In the genomic region with DNA sequence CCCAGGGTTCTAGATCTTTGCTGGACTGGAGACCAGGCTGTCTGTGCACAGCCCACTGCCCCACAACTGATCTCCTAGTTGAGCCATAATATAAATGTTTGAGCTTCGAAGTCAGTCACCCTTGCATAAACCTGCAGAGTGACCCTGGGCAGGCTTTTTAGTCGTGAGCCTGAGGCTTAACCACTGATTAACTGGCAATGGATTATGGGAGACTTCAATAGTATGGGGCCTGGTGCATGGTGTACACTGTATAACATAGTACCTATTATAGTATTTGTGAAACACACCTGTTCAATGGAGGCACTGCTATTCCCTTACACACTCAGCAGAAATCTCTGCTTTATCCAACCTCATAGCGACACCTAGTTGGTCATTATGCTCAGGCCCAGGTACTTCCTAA, we compare ENCODE assay signal across 22 mouse cellular contexts. TPM values are rescaled to one million over a fixed set of nuclear protein-coding genes. Genes with fewer than 3 reads are reported as not detected.
DNase-seq lines count a peak whose midpoint lies in the region; ATAC-seq lines count a peak whose summit lies in the region.
"Had no signal": no experiment of that assay in that cellular context is flagged by ENCODE, and none has a peak within 500 bp of the region (broad histone marks: within the 10 kb centered on the region; RNA-seq: fewer than 3 reads in every experiment).

No protein-coding gene starts in this region.

- H3K4me1 ChIP-seq in kidney, embryonic 16.5 days (ENCODE audit: insufficient read depth, low read length): no peaks in the 10 kb centered on the region
- H3K4me1 ChIP-seq in midbrain, embryonic 11.5 days (ENCODE audit: control insufficient read depth, insufficient read depth, low read length): no peaks in the 10 kb centered on the region
- H3K4me1 ChIP-seq in midbrain, embryonic 15.5 days: no peaks in the 10 kb centered on the region
- H3K4me1 ChIP-seq: embryonic facial prominence, embryonic 13.5 days; embryonic facial prominence, embryonic 15.5 days; forebrain, embryonic 10.5 days; forebrain, embryonic 12.5 days had no signal

- H3K4me2 ChIP-seq in kidney, embryonic 16.5 days (replicated peaks; ENCODE audit: low read depth, low read length): no peak overlapping the region
- H3K4me2 ChIP-seq in midbrain, embryonic 11.5 days: no peak overlapping the region
- no peak overlapping the region for H3K4me2 ChIP-seq in midbrain, embryonic 15.5 days
- H3K4me2 ChIP-seq: embryonic facial prominence, embryonic 13.5 days; embryonic facial prominence, embryonic 15.5 days; forebrain, embryonic 12.5 days had no signal

- H3K36me3 ChIP-seq in kidney, embryonic 16.5 days (ENCODE audit: insufficient read depth, low read length): peaks cover 11% of the 10 kb centered on the region
- H3K36me3 ChIP-seq in midbrain, embryonic 11.5 days (ENCODE audit: control insufficient read depth, insufficient read depth, low read length): peaks cover 3% of the 10 kb centered on the region
- peaks cover 10% of the 10 kb centered on the region; the same call in 1 of the 2 replicates for H3K36me3 ChIP-seq in midbrain, embryonic 15.5 days (replicated peaks)

- no peak overlapping the region for H3K4me3 ChIP-seq in kidney, embryonic 16.5 days (ENCODE audit: low read length)
- no peak overlapping the region for H3K4me3 ChIP-seq in midbrain, embryonic 11.5 days (ENCODE audit: low read depth, low read length)
- H3K4me3 ChIP-seq in midbrain, embryonic 15.5 days: no peak overlapping the region
- H3K4me3 ChIP-seq: embryonic facial prominence, embryonic 13.5 days; embryonic facial prominence, embryonic 15.5 days; erythroblast, embryonic 14.5 days; forebrain, embryonic 10.5 days; forebrain, embryonic 12.5 days had no signal

- no peaks in the 10 kb centered on the region; the same call in 1 of the 2 replicates for H3K9me3 ChIP-seq in kidney, embryonic 16.5 days (ENCODE audit: low read length)
- H3K9me3 ChIP-seq in midbrain, embryonic 11.5 days (ENCODE audit: control insufficient read depth, low read length): no peaks in the 10 kb centered on the region
- H3K9me3 ChIP-seq in midbrain, embryonic 15.5 days: no peaks in the 10 kb centered on the region
- H3K9me3 ChIP-seq: embryonic facial prominence, embryonic 13.5 days; embryonic facial prominence, embryonic 15.5 days; forebrain, embryonic 10.5 days; forebrain, embryonic 12.5 days had no signal

- ATAC-seq in kidney, embryonic 16.5 days (ENCODE audit: low FRiP score, low TSS enrichment): peak; percentile 73
- no peak for ATAC-seq in midbrain, embryonic 11.5 days (ENCODE audit: low FRiP score)
- ATAC-seq in midbrain, embryonic 15.5 days (replicated peaks): no peak
- ATAC-seq: forebrain, embryonic 14.5 days; forebrain, embryonic 16.5 days had no signal

- H3K9ac ChIP-seq in kidney, embryonic 16.5 days (replicated peaks; ENCODE audit: low read length): no peak overlapping the region
- H3K9ac ChIP-seq in midbrain, embryonic 11.5 days (ENCODE audit: low read length): no peak overlapping the region
- H3K9ac ChIP-seq in midbrain, embryonic 15.5 days: no peak overlapping the region
- H3K9ac ChIP-seq: embryonic facial prominence, embryonic 13.5 days; embryonic facial prominence, embryonic 15.5 days; forebrain, embryonic 12.5 days had no signal

- H3K27me3 ChIP-seq in kidney, embryonic 16.5 days (ENCODE audit: insufficient read depth, low read length): no peaks in the 10 kb centered on the region
- H3K27me3 ChIP-seq in midbrain, embryonic 11.5 days (ENCODE audit: control insufficient read depth, insufficient read depth, low read length): no peaks in the 10 kb centered on the region
- H3K27me3 ChIP-seq in midbrain, embryonic 15.5 days (replicated peaks): no peaks in the 10 kb centered on the region
- H3K27me3 ChIP-seq: embryonic facial prominence, embryonic 13.5 days; embryonic facial prominence, embryonic 15.5 days; forebrain, embryonic 12.5 days had no signal

- DNase-seq in kidney, postnatal 25 days: no peak
- peak; percentile 14 for DNase-seq in midbrain, embryonic 11.5 days (ENCODE audit: low spot score, missing footprints)
- DNase-seq: adrenal gland, adult 2 months; adrenal gland, postnatal 10 days; adrenal gland, postnatal 25 days; cerebellum, adult 11 months; cerebellum, adult 18-20 months; cerebellum, adult 8-10 months; cerebellum, adult 9-11 months; cerebellum, postnatal 14 days; cerebellum, postnatal 36 days; embryo, embryonic 11 days had no signal

- H3K27ac ChIP-seq in kidney, embryonic 16.5 days (ENCODE audit: low read length): peak overlapping the region; percentile 36; the same call in 1 of the 2 replicates
- H3K27ac ChIP-seq in midbrain, embryonic 11.5 days (ENCODE audit: low read depth, low read length): no peak overlapping the region
- no peak overlapping the region for H3K27ac ChIP-seq in midbrain, embryonic 15.5 days
- H3K27ac ChIP-seq: embryonic facial prominence, embryonic 13.5 days; embryonic facial prominence, embryonic 15.5 days; forebrain, embryonic 10.5 days; forebrain, embryonic 12.5 days had no signal

- WGBS in kidney, embryonic 16.5 days: 67% methylated on average over 3 of the region's 3 CpGs
- WGBS in midbrain, embryonic 11.5 days: 70% methylated on average over 3 of the region's 3 CpGs
- 74% methylated on average over 3 of the region's 3 CpGs for WGBS in midbrain, embryonic 15.5 days

RNA-seq across cellular contexts. Expression of a gene that starts 17.4 kb away (rescaled TPM):
- 7.9 and 8.7 TPM in 2 replicates for polyA plus RNA-seq in kidney, embryonic 16.5 days (2015; fragmentation: Nextera tagmentation; extraction: Ambion mirVana)
- polyA plus RNA-seq in midbrain, embryonic 11.5 days (2014; fragmentation: Nextera tagmentation; extraction: Ambion mirVana): 1.9 and 2.0 TPM in 2 replicates
- 22.9 and 24.8 TPM in 2 replicates for polyA plus RNA-seq in midbrain, embryonic 15.5 days (2015; fragmentation: Nextera tagmentation; extraction: Ambion mirVana)
- polyA plus RNA-seq: C2C12; erythroblast, embryonic 14.5 days had no signal

RNA-seq across cellular contexts. Expression of a gene that starts 23.5 kb away (rescaled TPM):
- polyA plus RNA-seq in kidney, embryonic 16.5 days (2015; fragmentation: Nextera tagmentation; extraction: Ambion mirVana): 29.6 and 37.0 TPM in 2 replicates
- 47.4 and 48.9 TPM in 2 replicates for polyA plus RNA-seq in midbrain, embryonic 11.5 days (2014; fragmentation: Nextera tagmentation; extraction: Ambion mirVana)
- 30.8 and 36.1 TPM in 2 replicates for polyA plus RNA-seq in midbrain, embryonic 15.5 days (2015; fragmentation: Nextera tagmentation; extraction: Ambion mirVana)

RNA-seq across cellular contexts. Expression of a gene that starts 49.8 kb away (rescaled TPM):
- 67.1 and 80.0 TPM in 2 replicates for polyA plus RNA-seq in kidney, embryonic 16.5 days (2015; fragmentation: Nextera tagmentation; extraction: Ambion mirVana)
- 67.9 and 68.3 TPM in 2 replicates for polyA plus RNA-seq in midbrain, embryonic 11.5 days (2014; fragmentation: Nextera tagmentation; extraction: Ambion mirVana)
- polyA plus RNA-seq in midbrain, embryonic 15.5 days (2015; fragmentation: Nextera tagmentation; extraction: Ambion mirVana): 41.1 and 48.9 TPM in 2 replicates

RNA-seq across cellular contexts. Expression of a gene that starts 50.0 kb away (rescaled TPM):
- 26.8 and 29.4 TPM in 2 replicates for polyA plus RNA-seq in kidney, embryonic 16.5 days (2015; fragmentation: Nextera tagmentation; extraction: Ambion mirVana)
- polyA plus RNA-seq in midbrain, embryonic 11.5 days (2014; fragmentation: Nextera tagmentation; extraction: Ambion mirVana): 5.3 and 5.4 TPM in 2 replicates
- 12.1 and 13.9 TPM in 2 replicates for polyA plus RNA-seq in midbrain, embryonic 15.5 days (2015; fragmentation: Nextera tagmentation; extraction: Ambion mirVana)
